Mouse (Mus musculus) Patski (cell line): Measurements from ENCODE around the gene Prdx5. TPM values are rescaled to one million over a fixed set of nuclear protein-coding genes. Genes with fewer than 3 reads are reported as not detected.

ENCODE experiments used
- ATAC-seq: fragments of 100-300 bp; one replicate; pipeline ENCODE4 v1.8.0; 2021
- CTCF ChIA-PET: fragments of 350-600 bp; sonication (Branson Sonifier 250); formaldehyde crosslinking; loops from one replicate; lab custom pipeline; 2022; ENCODE audit warnings: inconsistent platforms; lab: Charles Lee
- POLR2A ChIA-PET: fragments of 350-600 bp; sonication (Branson Sonifier 250); formaldehyde crosslinking; loops from one replicate; lab custom pipeline; 2022; ENCODE audit warnings: antibody characterized with exemption, inconsistent platforms; lab: Charles Lee
- DNase-seq: peaks from one replicate; pipeline ENCODE4 v3.0.0-alpha.2; 2011; ENCODE audit warnings: low read depth, low spot score
- H3K27me3 ChIP-seq: fragments of 371-371 bp; one replicate; pipeline ENCODE4 v1.5.1; 2021
- CTCF ChIP-seq: fragments of 100-300 bp; IDR thresholded peaks from one replicate; pipeline ENCODE4 v1.5.1; 2021
- in situ Hi-C: fragments of 300-500 bp; cut with MboI; formaldehyde crosslinking; loops from 3 replicates; pipeline ENCODE4 v1.11.1; 2018; ENCODE audit warnings: low pct_unique_long_range_greater_than_20kb, mixed read lengths
- polyA plus RNA-seq: library from polyadenylated mRNA; unstranded; gene quantifications from one replicate; pipeline ENCODE4 v1.2.3, GENCODE M21; 2021

The Prdx5 gene
- polyA plus RNA-seq, 1 experiment from 2014 or later = 557 TPM

DNA sequence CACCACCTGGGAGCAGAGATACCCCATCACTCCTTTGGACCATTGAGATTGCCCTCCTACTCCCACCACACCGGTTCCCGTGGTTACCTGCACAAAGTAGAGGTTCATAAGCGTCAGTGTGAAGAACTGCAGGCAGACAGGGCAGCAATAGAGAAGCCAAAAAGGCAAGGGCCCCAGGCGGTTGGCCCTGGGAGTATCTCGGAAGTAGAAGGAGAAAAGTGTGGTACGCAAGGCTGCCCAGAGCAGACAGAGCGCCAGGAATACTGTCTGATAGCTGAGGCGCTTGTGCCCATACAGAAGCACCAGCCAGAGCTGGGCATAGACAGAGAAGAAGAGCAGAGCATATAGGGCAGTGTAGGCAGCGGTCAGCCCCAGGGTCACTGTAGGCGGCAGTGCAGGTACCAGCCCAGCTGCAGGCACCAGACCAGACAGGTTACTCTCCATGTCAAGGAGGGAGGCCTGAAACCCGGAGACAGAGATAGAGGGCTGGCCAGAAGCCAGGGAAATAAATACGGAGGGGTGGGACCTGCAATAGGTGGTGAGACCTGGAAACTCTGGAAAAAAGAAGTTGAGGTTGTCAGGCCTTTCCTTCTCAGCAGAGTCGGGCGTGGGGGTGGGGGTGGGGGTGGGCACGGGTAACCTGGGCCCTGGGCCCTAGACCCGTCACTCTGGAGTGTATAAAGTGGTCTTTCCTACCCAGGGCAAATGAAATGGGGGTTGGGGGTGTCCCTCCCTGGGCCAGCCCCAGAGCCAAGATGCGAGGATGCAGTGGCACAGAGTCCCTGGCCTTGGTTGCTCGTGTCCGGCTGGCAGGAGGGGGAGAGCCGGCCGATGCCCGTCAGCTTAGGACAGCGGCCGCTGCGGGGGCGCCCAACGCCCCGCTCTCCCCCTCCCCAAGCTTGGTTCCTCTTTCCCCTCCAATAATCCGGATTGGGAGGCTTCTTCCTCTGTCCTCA is 30.8 kb upstream of the Prdx5 start:
- ChIA-PET CTCF (interaction anchor here (1.1 to 2.8 kb wide), 6 partner anchors 11 to 103 kb away, joined by 3 to 21 read pairs (median 4); no protein-coding TSS in a partner anchor), POLR2A (interaction anchor here (0.9 to 5.0 kb wide), 13 partner anchors 8 to 99 kb away, joined by 3 to 75 read pairs (median 5); partner anchors contain the start of genes Esrra, Plcb3, Ppp1r14b and Prdx5)
- no peaks in the 10 kb centered on the region for H3K27me3 ChIP-seq
- no peak for DNase-seq
- ATAC-seq = no peak
- no peak for TF ChIP-seq CTCF
- in situ Hi-C loops = no loop called here

DNA sequence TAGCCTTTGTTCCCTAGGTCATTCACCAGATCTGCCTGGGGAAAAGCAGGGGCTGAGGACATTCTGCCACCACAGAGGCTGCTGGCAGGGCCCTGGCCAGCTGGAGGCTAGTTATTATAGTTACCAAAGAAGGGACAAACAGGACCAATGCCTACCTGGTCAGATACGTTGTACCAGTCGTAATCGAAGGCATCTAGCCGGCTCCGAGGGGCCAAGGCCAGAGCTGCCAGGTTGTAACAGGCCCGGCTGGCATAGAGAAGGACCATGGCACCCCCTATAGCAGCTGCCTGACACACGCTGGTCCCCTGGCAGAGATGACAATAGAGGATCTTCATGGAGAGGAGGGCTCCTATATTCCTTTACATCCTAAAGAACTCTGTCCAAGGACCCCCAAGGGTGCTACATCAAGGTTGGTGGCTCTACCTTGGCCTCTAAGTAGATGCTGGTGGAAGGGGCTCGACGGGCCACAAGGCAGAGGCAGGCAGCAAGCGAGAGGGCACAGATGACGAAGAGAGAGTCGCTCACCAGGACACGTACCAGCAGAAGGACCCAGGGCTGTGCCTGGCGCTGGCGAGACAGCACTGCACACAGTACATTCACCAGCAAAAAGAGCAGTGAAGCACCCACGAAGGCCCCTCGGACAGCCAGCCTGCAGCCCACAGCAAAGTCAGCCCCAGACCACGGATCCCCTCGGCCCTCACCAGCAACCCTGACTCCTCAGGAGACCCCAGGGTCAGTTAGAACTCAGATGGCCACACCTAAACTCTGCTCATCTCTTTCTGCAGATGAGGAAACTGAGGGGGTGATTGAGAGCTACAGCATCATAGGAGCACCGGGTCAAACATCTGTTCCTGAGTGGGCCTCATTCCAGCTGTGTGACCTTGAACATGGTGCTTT is 29.4 kb upstream of the Prdx5 start:
- in situ Hi-C loops = no loop called here
- no peak for TF ChIP-seq CTCF
- ChIA-PET CTCF (interaction anchor here (1.7 kb wide), 1 partner anchor 16 kb away, joined by 5 read pairs; no protein-coding TSS in a partner anchor), POLR2A (interaction anchor here (1.1 to 5.0 kb wide), 3 partner anchors 9 to 36 kb away, joined by 3 to 75 read pairs (median 3); partner anchors contain the start of gene Plcb3)
- ATAC-seq = no peak
- H3K27me3 ChIP-seq = no peaks in the 10 kb centered on the region
- no peak for DNase-seq

DNA sequence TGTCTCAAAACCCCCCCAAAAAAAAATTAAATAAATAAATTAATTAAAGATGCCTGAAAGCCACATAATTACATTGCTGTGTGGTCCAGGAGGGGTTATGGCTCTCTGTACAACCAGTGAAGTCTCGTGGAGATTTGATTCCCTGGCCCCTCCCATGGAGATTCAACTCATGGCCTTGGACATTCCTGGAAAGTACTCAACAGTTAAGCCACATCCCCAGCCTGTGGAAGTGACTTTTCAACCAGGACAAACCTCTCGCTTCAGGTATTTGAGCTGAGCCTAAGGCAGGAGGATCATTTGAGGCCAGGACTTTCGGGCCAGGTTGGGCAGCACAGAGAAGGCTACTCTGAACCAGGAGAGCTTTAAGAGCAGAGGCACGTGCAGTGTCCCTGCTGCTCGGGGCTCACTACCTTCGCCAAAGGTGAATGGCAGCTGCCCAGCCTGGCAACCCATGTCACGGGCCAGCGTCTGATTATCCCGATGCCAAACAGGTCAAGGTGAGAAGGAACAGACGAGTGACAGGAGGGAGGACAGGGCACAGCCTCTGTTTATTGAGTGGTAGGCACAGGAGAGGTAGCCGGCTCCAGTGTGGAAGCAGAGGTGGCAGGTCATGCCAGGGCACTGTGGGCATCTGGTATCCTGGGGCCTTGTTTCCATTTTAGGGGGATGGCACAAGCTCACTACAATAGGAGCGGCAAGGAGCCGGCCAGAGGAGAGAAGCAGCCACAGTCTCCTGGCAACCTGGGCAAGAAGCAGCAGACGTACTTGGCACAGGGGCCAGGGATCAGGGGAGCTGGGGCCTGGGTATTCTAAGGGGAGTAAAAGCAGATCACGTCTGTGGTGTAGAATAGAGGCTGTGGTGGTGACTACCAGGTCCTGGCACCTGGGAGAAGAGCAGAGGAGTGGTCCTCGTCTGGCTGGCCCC is 27.9 kb upstream of the Prdx5 start:
- TF ChIP-seq CTCF = no peak
- DNase-seq (no peak), ATAC-seq (no peak)
- ChIA-PET CTCF (interaction anchor here (1.8 kb wide), 1 partner anchor 42 kb away, joined by 5 read pairs; the partner anchor contains the start of gene Fkbp2), POLR2A (interaction anchor here (0.5 to 0.6 kb wide), 2 partner anchors 17 to 403 kb away, joined by 3 to 4 read pairs; no protein-coding TSS in a partner anchor)
- in situ Hi-C loops = no loop called here
- H3K27me3 ChIP-seq = no peaks in the 10 kb centered on the region

DNA sequence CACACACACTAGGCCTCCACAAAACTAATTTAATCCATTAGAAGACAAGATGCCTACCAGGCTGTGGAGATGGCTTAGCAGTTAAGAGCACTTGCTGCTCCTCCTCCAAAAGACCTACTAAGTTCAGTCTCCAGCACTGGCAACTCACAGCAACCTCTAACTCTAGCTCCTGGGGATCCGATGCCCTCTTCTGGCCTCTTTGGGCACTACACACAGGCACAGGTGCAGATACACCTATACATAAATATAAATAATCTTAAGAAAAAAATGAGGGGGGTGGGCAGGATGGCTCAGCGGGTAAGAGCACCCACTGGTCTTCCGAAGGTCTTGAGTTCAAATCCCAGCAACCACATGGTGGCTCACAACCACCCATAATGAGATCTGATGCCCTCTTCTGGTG is 26.4 kb upstream of the Prdx5 start:
- in situ Hi-C loops = no loop called here
- POLR2A ChIA-PET = interaction anchor here (0.8 to 1.1 kb wide), 2 partner anchors 13 to 21 kb away, joined by 3 read pairs; no protein-coding TSS in a partner anchor
- CTCF ChIA-PET = interaction anchor here (0.7 to 1.8 kb wide), 3 partner anchors 12 to 43 kb away, joined by 3 to 5 read pairs (median 3); partner anchors contain the start of gene Fkbp2
- no peak for TF ChIP-seq CTCF
- no peaks in the 10 kb centered on the region for H3K27me3 ChIP-seq
- no peak for DNase-seq
- ATAC-seq = no peak

DNA sequence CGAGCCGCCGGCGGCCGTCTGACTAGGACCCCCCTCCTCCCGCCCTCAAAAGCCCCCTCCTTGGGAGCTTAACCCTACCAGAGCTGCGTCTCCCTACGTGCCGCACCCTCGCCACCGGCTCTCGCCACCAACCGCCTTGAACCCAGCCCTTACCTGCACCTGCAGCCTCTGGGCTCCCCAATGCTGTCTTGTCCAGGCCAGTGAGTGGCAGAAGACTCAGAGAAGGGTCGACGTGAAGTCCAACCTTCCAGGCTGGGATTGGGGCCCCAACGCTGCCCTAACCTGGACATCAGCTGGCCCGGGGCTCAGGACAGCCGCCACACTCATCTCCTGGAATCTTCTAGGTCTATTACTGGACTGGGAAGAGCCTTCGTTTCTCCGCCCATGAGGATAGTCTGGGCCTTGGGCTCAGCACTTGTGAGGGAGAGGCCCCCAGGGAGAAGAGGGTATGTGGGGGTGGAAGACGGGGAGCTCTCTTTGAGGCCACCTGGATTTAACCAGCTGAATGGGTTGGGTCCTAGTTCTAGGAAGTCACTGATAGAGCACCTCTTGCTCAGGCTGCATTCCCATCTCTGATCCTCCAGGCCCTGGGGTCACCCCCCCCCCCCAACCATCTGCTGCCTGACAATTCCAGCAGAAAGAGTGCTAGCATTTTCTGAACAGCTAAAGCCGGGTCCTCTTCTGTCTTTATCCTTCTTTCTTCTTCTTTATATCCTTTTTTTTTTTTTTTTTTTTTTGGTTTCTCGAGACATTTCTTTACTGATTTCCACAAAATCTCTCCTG is 24.5 kb upstream of the Prdx5 start, which contains the start of gene Kcnk4:
Gene Kcnk4 (minus strand): TSS at position 321 of the 783 bp plus-strand sequence.
- DNase-seq (no peak), ATAC-seq (no peak)
- ChIA-PET POLR2A (interaction anchor here (0.8 kb wide), 2 partner anchors 8 to 13 kb away, joined by 3 to 4 read pairs; partner anchors contain the start of genes Bad, Esrra and Gpr137), CTCF (interaction anchor here (1.1 kb wide), 1 partner anchor 10 kb away, joined by 3 read pairs; no protein-coding TSS in a partner anchor)
- TF ChIP-seq CTCF = no peak
- H3K27me3 ChIP-seq = no peaks in the 10 kb centered on the region
- in situ Hi-C loops = no loop called here

DNA sequence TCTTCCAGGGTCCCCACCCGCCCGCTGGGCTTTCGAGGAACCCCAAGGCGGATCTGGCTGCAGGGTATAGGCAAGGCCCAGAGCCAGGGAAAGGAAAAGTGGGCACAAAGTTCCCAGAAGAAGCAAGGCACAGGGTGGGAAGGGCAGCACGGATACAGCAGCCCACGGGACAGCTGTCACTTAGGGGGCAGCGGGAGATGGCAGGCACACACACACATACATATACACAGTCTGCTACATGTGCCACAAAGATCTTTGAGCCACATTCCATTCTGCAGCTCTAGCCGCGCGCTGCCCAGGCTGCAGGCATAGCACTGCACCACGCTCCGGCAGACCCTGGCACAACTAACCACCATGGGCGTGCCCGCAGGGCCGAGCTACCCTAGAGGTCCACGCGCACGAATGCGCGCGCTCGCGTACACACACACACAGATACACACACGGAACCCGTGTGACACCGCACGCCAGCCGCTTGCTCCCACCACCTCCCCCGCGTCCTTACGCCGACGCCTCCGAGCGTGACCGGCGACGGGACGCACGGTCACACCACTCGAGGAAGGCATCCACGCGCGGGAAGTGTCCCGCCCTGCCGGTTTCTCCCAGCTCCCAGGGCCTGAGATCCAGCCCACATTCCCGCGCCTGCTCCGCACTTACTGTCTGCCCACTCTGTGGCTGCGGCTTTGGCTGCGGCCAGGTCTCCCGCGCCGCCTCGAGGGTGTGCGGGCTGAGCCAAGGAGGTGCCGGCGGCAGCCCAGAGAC is 23.7 kb upstream of the Prdx5 start:
- POLR2A ChIA-PET = interaction anchor here (0.8 kb wide), 1 partner anchor 9 kb away, joined by 3 read pairs; the partner anchor contains the start of genes Bad and Gpr137
- ATAC-seq = no peak
- no peak for DNase-seq
- in situ Hi-C loops = no loop called here
- CTCF ChIA-PET = interaction anchor here (1.1 kb wide), 1 partner anchor 9 kb away, joined by 3 read pairs; no protein-coding TSS in a partner anchor
- no peaks in the 10 kb centered on the region for H3K27me3 ChIP-seq
- TF ChIP-seq CTCF = no peak

DNA sequence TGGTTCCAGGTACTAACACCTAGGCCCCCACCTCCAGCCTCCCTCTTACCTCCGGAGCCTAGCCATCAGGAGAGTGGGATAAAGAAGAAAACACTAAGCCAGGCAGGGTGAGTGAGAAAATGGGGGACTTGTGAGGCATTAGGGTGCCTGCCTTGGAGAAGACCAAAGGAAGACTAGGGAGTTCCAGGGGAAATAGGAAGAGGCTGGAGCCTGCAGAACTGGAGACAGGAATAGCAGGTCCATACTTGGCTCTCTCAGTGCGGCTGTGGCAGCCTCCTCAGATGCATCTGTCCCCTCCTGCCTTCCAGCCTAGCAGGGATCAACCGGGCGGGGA is 23.2 kb upstream of the Prdx5 start:
- ChIA-PET CTCF (interaction anchor here (1.1 to 1.2 kb wide), 2 partner anchors 9 to 20 kb away, joined by 3 to 4 read pairs; no protein-coding TSS in a partner anchor), POLR2A (interaction anchor here (1.0 kb wide), 1 partner anchor 18 kb away, joined by 4 read pairs; no protein-coding TSS in a partner anchor)
- in situ Hi-C loops = no loop called here
- ATAC-seq (no peak), DNase-seq (no peak)
- H3K27me3 ChIP-seq = no peaks in the 10 kb centered on the region
- TF ChIP-seq CTCF = no peak
